In genomic region chr2:94436952-94437351, GRCm38 (mm10) we compare ENCODE assay signal across 7 mouse cellular contexts. TPM values are rescaled to one million over a fixed set of nuclear protein-coding genes. Genes with fewer than 3 reads are reported as not detected.
A peak's percentile ranks its signal among the peaks of the same experiment; 100 is the strongest.
DNase-seq lines count a peak whose midpoint lies in the region; ATAC-seq and TF ChIP-seq lines count a peak whose summit lies in the region.

No protein-coding gene starts in this region.

- TF ChIP-seq RAD21 in CH12.LX (IDR thresholded peaks at IDR 0.05; ENCODE audit: low read depth, low read length) = no peak

- peaks cover 17% of the 10 kb centered on the region for H3K27me3 ChIP-seq in CH12.LX (replicated peaks)
- no peaks in the 10 kb centered on the region for H3K27me3 ChIP-seq in forebrain, embryonic 13.5 days
- no peaks in the 10 kb centered on the region for H3K27me3 ChIP-seq in kidney, embryonic 16.5 days (ENCODE audit: insufficient read depth, low read length)

- no peak for TF ChIP-seq POLR2A in CH12.LX (IDR thresholded peaks at IDR 0.05; ENCODE audit: low read depth, low read length)

- H3K9me3 ChIP-seq in CH12.LX (replicated peaks; ENCODE audit: low read length) = no peaks in the 10 kb centered on the region
- no peaks in the 10 kb centered on the region for H3K9me3 ChIP-seq in forebrain, embryonic 13.5 days (replicated peaks)
- H3K9me3 ChIP-seq in kidney, embryonic 16.5 days (ENCODE audit: low read length) = no peaks in the 10 kb centered on the region

- in situ Hi-C loops in CH12.LX (cut with MboI; ENCODE audit: low pct_ligation_motif_present, low pct_unique_long_range_greater_than_20kb, low sequenced_read_pairs) = no loop called here

- H3K79me2 ChIP-seq in CH12.LX (replicated peaks; ENCODE audit: control insufficient read depth, extremely low read depth, insufficient read depth, poor library complexity, severe bottlenecking) = peaks cover 53% of the 10 kb centered on the region

- peak; percentile 37 for DNase-seq in CH12.LX (ENCODE audit: extremely low read depth)
- peak; percentile 36 for DNase-seq in NIH3T3 (ENCODE audit: low read depth)
- DNase-seq in right cerebral cortex, postnatal 10 days (ENCODE audit: low spot score in 2 of 2) = no peak
- DNase-seq in right cerebral cortex, adult 18-20 months = no peak

- WGBS in forebrain, embryonic 13.5 days = under 1% methylated on average over 10 of the region's 10 CpGs
- WGBS in kidney, embryonic 16.5 days = 0% methylated on average over 10 of the region's 10 CpGs

- no peak for TF ChIP-seq CTCF in CH12.LX (conservative IDR thresholded peaks at IDR 0.05 in 1 of 2, IDR thresholded peaks at IDR 0.05 in 1 of 2; ENCODE audit: low read depth in 2 of 2, low read length in 2 of 2)

- ATAC-seq in forebrain, embryonic 13.5 days = no peak
- no peak for ATAC-seq in kidney, embryonic 16.5 days (ENCODE audit: low FRiP score, low TSS enrichment)
- peak; percentile 43; the same call in 1 of the 2 replicates for ATAC-seq in megakaryocyte-erythroid progenitor cell, adult 5-6 weeks (replicated peaks; ENCODE audit: low FRiP score, low TSS enrichment, poor library complexity, severe bottlenecking)

- dilution Hi-C loops in CH12.LX (cut with MboI; ENCODE audit: extremely low pct_ligation_motif_present, extremely low pct_unique_long_range_greater_than_20kb, low sequenced_read_pairs) = no loop called here

- peak overlapping the region; percentile 77 to 94 (median 87) for H3K4me3 ChIP-seq in CH12.LX (replicated peaks in 1 of 3; ENCODE audit: low read depth in 2 of 3, low read length in 2 of 3, poor library complexity in 1 of 3)
- peak overlapping the region; percentile 98 for H3K4me3 ChIP-seq in forebrain, embryonic 13.5 days
- H3K4me3 ChIP-seq in kidney, embryonic 16.5 days (ENCODE audit: low read length) = peak overlapping the region; percentile 98

- H3K36me3 ChIP-seq in CH12.LX (replicated peaks in 1 of 2; ENCODE audit: control insufficient read depth in 1 of 2, insufficient read depth in 1 of 2, low read length in 1 of 2) = peaks cover 3 to 27% of the 10 kb centered on the region in 2 experiments
- H3K36me3 ChIP-seq in forebrain, embryonic 13.5 days (ENCODE audit: poor library complexity, severe bottlenecking) = no peaks in the 10 kb centered on the region
- H3K36me3 ChIP-seq in kidney, embryonic 16.5 days (ENCODE audit: insufficient read depth, low read length) = no peaks in the 10 kb centered on the region

- H3K9ac ChIP-seq in CH12.LX (ENCODE audit: insufficient read depth, low read depth) = peak overlapping the region; percentile 69
- H3K9ac ChIP-seq in forebrain, embryonic 13.5 days = peak overlapping the region; percentile 92
- peak overlapping the region; percentile 97 for H3K9ac ChIP-seq in kidney, embryonic 16.5 days (replicated peaks; ENCODE audit: low read length)

- no peak for TF ChIP-seq EP300 in CH12.LX (IDR thresholded peaks at IDR 0.05; ENCODE audit: low read length)

- H3K4me2 ChIP-seq in CH12.LX (ENCODE audit: insufficient read depth, low read depth, poor library complexity, severe bottlenecking) = peak overlapping the region; percentile 72
- H3K4me2 ChIP-seq in forebrain, embryonic 13.5 days = peak overlapping the region; percentile 88
- H3K4me2 ChIP-seq in kidney, embryonic 16.5 days (replicated peaks; ENCODE audit: low read depth, low read length) = peak overlapping the region; percentile 67

- H3K4me1 ChIP-seq in CH12.LX (ENCODE audit: control insufficient read depth in 1 of 2, insufficient read depth in 2 of 2) = peaks cover 12 to 29% of the 10 kb centered on the region in 2 experiments
- H3K4me1 ChIP-seq in forebrain, embryonic 13.5 days = peaks cover 21% of the 10 kb centered on the region
- peaks cover 25% of the 10 kb centered on the region for H3K4me1 ChIP-seq in kidney, embryonic 16.5 days (ENCODE audit: insufficient read depth, low read length)

- H3K27ac ChIP-seq in CH12.LX (ENCODE audit: insufficient read depth, low read depth) = no peak overlapping the region
- no peak overlapping the region for H3K27ac ChIP-seq in forebrain, embryonic 13.5 days
- peak overlapping the region; percentile 77 for H3K27ac ChIP-seq in kidney, embryonic 16.5 days (ENCODE audit: low read length)

TF ChIP-seq in CH12.LX, 34 proteins besides CTCF, POLR2A, EP300 and RAD21:
- TF ChIP-seq MXI1 (IDR thresholded peaks at IDR 0.05; ENCODE audit: low read depth, low read length) (no peak), GABPA (IDR thresholded peaks at IDR 0.05; ENCODE audit: insufficient replicate concordance, low read depth, low read length) (no peak), MAFK (IDR thresholded peaks at IDR 0.05; ENCODE audit: insufficient replicate concordance, low read length) (no peak), USF1 (IDR thresholded peaks at IDR 0.05; ENCODE audit: low read depth, low read length) (no peak), BHLHE40 (IDR thresholded peaks at IDR 0.05; ENCODE audit: low read depth, low read length) (no peak)
TF ChIP-seq in CH12.LX: peak in this region for 0.

RNA-seq across cellular contexts. Expression of gene Api5, which starts 1.0 kb away (rescaled TPM):
- total RNA-seq in CH12.LX (2012; rRNA removed) (60.2 and 73.8 TPM in 2 replicates), CH12.LX (2014; rRNA removed) (160 and 183 TPM in 2 replicates)
- 99.1 and 108 TPM in 2 replicates for polyA plus RNA-seq in CH12.LX (2012; ENCODE audit: insufficient read length, low read depth)
- polyA plus RNA-seq in forebrain, embryonic 13.5 days (2015; fragmentation: Nextera tagmentation; extraction: Ambion mirVana) = 151 and 164 TPM in 2 replicates
- 163 and 172 TPM in 2 replicates for polyA plus RNA-seq in kidney, embryonic 16.5 days (2015; fragmentation: Nextera tagmentation; extraction: Ambion mirVana)
- total RNA-seq in megakaryocyte-erythroid progenitor cell, adult 5-6 weeks (2014; fragmentation: Nextera tagmentation) = 114 and 118 TPM in 2 replicates
- total RNA-seq in megakaryocyte-erythroid progenitor cell, adult 5-6 weeks (2017) = 151 and 167 TPM in 2 replicates

RNA-seq across cellular contexts. Expression of gene Ttc17, which starts 30.5 kb away (rescaled TPM):
- total RNA-seq in CH12.LX (2012; rRNA removed) = 11.6 and 13.2 TPM in 2 replicates
- total RNA-seq in CH12.LX (2014; rRNA removed) = 10.8 and 13.8 TPM in 2 replicates
- polyA plus RNA-seq in CH12.LX (2012; ENCODE audit: insufficient read length, low read depth) = 17.9 and 19.5 TPM in 2 replicates
- polyA plus RNA-seq in forebrain, embryonic 13.5 days (2015; fragmentation: Nextera tagmentation; extraction: Ambion mirVana) = 17.0 and 17.9 TPM in 2 replicates
- 17.4 and 18.6 TPM in 2 replicates for polyA plus RNA-seq in kidney, embryonic 16.5 days (2015; fragmentation: Nextera tagmentation; extraction: Ambion mirVana)
- 25.4 and 25.5 TPM in 2 replicates for total RNA-seq in megakaryocyte-erythroid progenitor cell, adult 5-6 weeks (2014; fragmentation: Nextera tagmentation)
- total RNA-seq in megakaryocyte-erythroid progenitor cell, adult 5-6 weeks (2017) = 12.9 and 16.2 TPM in 2 replicates

Comparison
In these comparisons a context has a peak if more than half of its experiments do, and no peak if none do; other contexts are left out.
1. DNase-seq: peak in CH12.LX (single experiment) and NIH3T3 (single experiment); none in right cerebral cortex, postnatal 10 days (0 of 2) and right cerebral cortex, adult 18-20 months (single experiment).
2. Peak in every context shown above with its lines, with median percentiles within 50 percentile points of each other: H3K4me2 ChIP-seq, H3K4me3 ChIP-seq and H3K9ac ChIP-seq.